Mouse (Mus musculus) right cerebral cortex, postnatal 14 days (tissue): ENCODE measurements around the gene Emilin1.

ENCODE experiments used
- DNase-seq: peaks from one replicate; pipeline ENCODE4 v3.0.0; 2022

Gene Emilin1

GRCm38 (mm10) chr5:30927945-30928529, 14.8 kb downstream of the Emilin1 start:
- DNase-seq, result peak; percentile 46

- peak; percentile 86 for DNase-seq
Measured at GRCm38 (mm10) chr5:30930121-30930520, 16.9 kb downstream of the Emilin1 start.

- DNase-seq, result no peak
Measured at GRCm38 (mm10) chr5:30930846-30931245, 17.6 kb downstream of the Emilin1 start.

- DNase-seq, result no peak
Measured at GRCm38 (mm10) chr5:30931378-30931777, 18.2 kb downstream of the Emilin1 start.

GRCm38 (mm10) chr5:30933705-30934104, 20.5 kb downstream of the Emilin1 start:
- DNase-seq, result no peak

GRCm38 (mm10) chr5:30934725-30935461, 21.7 kb downstream of the Emilin1 start:
- no peak for DNase-seq

GRCm38 (mm10) chr5:30943004-30943403, 29.8 kb downstream of the Emilin1 start:
- no peak for DNase-seq

- no peak for DNase-seq
Measured at GRCm38 (mm10) chr5:30944344-30944743, 31.1 kb downstream of the Emilin1 start.

- DNase-seq, result peak; percentile 76
Measured at GRCm38 (mm10) chr5:30944956-30945781, 32.0 kb downstream of the Emilin1 start, which contains the start of gene Cgref1. Cgref1 (minus strand) TSS chr5:30945591.

- DNase-seq, result no peak
Measured at GRCm38 (mm10) chr5:30948620-30949019, 35.4 kb downstream of the Emilin1 start.

GRCm38 (mm10) chr5:30949654-30950326, 36.6 kb downstream of the Emilin1 start:
- DNase-seq, result peak; percentile 95

- no peak for DNase-seq
Measured at GRCm38 (mm10) chr5:30950451-30950850, 37.2 kb downstream of the Emilin1 start.

- DNase-seq, result no peak
Measured at GRCm38 (mm10) chr5:30950922-30951321, 37.7 kb downstream of the Emilin1 start.

GRCm38 (mm10) chr5:30951706-30952105, 38.5 kb downstream of the Emilin1 start:
- no peak for DNase-seq

- DNase-seq, result no peak
Measured at GRCm38 (mm10) chr5:30952551-30952950, 39.3 kb downstream of the Emilin1 start.

GRCm38 (mm10) chr5:30954065-30954464, 40.9 kb downstream of the Emilin1 start:
- no peak for DNase-seq

- no peak for DNase-seq
Measured at GRCm38 (mm10) chr5:30954556-30954955, 41.4 kb downstream of the Emilin1 start.

GRCm38 (mm10) chr5:30955751-30956150, 42.5 kb downstream of the Emilin1 start:
- no peak for DNase-seq

GRCm38 (mm10) chr5:30957891-30958290, 44.7 kb downstream of the Emilin1 start:
- no peak for DNase-seq

- no peak for DNase-seq
Measured at GRCm38 (mm10) chr5:30959198-30959854, 46.1 kb downstream of the Emilin1 start.

GRCm38 (mm10) chr5:30959966-30960501, 46.8 kb downstream of the Emilin1 start, which contains the start of gene Preb:
Preb (minus strand) TSS chr5:30960361.
- peak; percentile 99 for DNase-seq

- no peak for DNase-seq
Measured at GRCm38 (mm10) chr5:30960814-30961213, 47.6 kb downstream of the Emilin1 start.
